In the genomic region with DNA sequence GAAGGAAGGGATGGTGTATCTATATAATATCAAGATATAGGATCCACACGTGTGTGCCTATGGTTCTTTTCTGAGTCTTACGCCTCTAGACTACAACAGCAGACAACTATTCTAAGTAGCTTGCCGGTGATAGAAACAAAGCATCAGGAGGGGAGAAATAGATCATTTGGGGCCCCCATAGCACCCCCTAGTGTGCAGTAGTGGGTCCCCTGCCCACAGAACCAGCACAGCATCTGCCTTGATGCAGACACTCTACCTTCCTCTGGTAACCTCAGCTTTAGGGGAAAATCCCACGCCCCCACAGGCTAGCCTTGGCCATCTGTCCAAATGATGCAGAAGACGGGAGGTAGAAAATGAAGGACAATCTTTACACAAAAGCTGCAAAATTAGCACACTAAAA, we compare ENCODE assay signal across 35 mouse cellular contexts. TPM values are rescaled to one million over a fixed set of nuclear protein-coding genes. Genes with fewer than 3 reads are reported as not detected.
A peak's percentile ranks its signal among the peaks of the same experiment; 100 is the strongest.
DNase-seq lines count a peak whose midpoint lies in the region; ATAC-seq and TF ChIP-seq lines count a peak whose summit lies in the region.
"Had no signal": no experiment of that assay in that cellular context is flagged by ENCODE, and none has a peak within 500 bp of the region (broad histone marks: within the 10 kb centered on the region; RNA-seq: fewer than 3 reads in every experiment).

No protein-coding gene starts in this region.

- dilution Hi-C loops in CH12.LX (cut with MboI; ENCODE audit: extremely low pct_ligation_motif_present, extremely low pct_unique_long_range_greater_than_20kb, low sequenced_read_pairs), result no loop called here

- H3K79me2 ChIP-seq in CH12.LX (replicated peaks; ENCODE audit: control insufficient read depth, extremely low read depth, insufficient read depth, poor library complexity, severe bottlenecking), result no peaks in the 10 kb centered on the region

- intact Hi-C loops in left cerebral cortex, adult 2 months (cut with DNase I), result no loop called here

- WGBS in midbrain, postnatal 0 days, result 87% methylated on average over 5 of the region's 5 CpGs
- WGBS in midbrain, embryonic 10.5 days, result 89% methylated on average over 5 of the region's 5 CpGs
- 68% methylated on average over 5 of the region's 5 CpGs for WGBS in bone marrow, adult 2 months

- no peak for TF ChIP-seq POLR2A in CH12.LX (IDR thresholded peaks at IDR 0.05; ENCODE audit: low read depth, low read length)
- no peak for TF ChIP-seq POLR2A in bone marrow, adult 2 months (IDR thresholded peaks at IDR 0.05; ENCODE audit: borderline replicate concordance, control insufficient read depth, low read depth, low read length)

- H3K9ac ChIP-seq in midbrain, postnatal 0 days (replicated peaks; ENCODE audit: low read length, poor library complexity, severe bottlenecking), result no peak overlapping the region
- no peak overlapping the region for H3K9ac ChIP-seq in CH12.LX (ENCODE audit: insufficient read depth, low read depth)
- H3K9ac ChIP-seq: embryonic facial prominence, embryonic 12.5 days; heart, embryonic 13.5 days; hindbrain, embryonic 15.5 days; kidney, embryonic 15.5 days; neural tube, embryonic 15.5 days had no signal

- no peaks in the 10 kb centered on the region for H3K27me3 ChIP-seq in midbrain, postnatal 0 days (ENCODE audit: insufficient read depth, low read length)
- H3K27me3 ChIP-seq in midbrain, embryonic 10.5 days (ENCODE audit: low read depth, poor library complexity, severe bottlenecking), result no peaks in the 10 kb centered on the region
- no peaks in the 10 kb centered on the region for H3K27me3 ChIP-seq in CH12.LX (replicated peaks)
- H3K27me3 ChIP-seq: embryonic facial prominence, embryonic 12.5 days; hindbrain, embryonic 15.5 days; kidney, embryonic 15.5 days; neural tube, embryonic 15.5 days had no signal

- H3K4me1 ChIP-seq in midbrain, postnatal 0 days (ENCODE audit: insufficient read depth, low read length), result no peaks in the 10 kb centered on the region
- H3K4me1 ChIP-seq in midbrain, embryonic 10.5 days, result 0 out of 2 replicates have a peak, but pooled peaks cover 2% of the 10 kb centered on the region
- H3K4me1 ChIP-seq in CH12.LX (ENCODE audit: control insufficient read depth in 1 of 2, insufficient read depth in 2 of 2), result peaks cover 2 to 29% of the 10 kb centered on the region in 2 experiments; a peak in 3 of 4 replicates
- no peaks in the 10 kb centered on the region for H3K4me1 ChIP-seq in bone marrow, adult 2 months (ENCODE audit: control insufficient read depth, insufficient read depth, low read length)
- H3K4me1 ChIP-seq: embryonic facial prominence, embryonic 12.5 days; hindbrain, embryonic 10.5 days; hindbrain, embryonic 15.5 days; neural tube, embryonic 15.5 days had no signal

- no peak overlapping the region for H3K27ac ChIP-seq in left cerebral cortex, adult 2 months
- H3K27ac ChIP-seq in midbrain, postnatal 0 days (ENCODE audit: low read depth, low read length), result no peak overlapping the region
- H3K27ac ChIP-seq in midbrain, embryonic 10.5 days (replicated peaks), result no peak overlapping the region
- no peak overlapping the region for H3K27ac ChIP-seq in CH12.LX (ENCODE audit: insufficient read depth, low read depth)
- no peak overlapping the region for H3K27ac ChIP-seq in bone marrow, adult 2 months (ENCODE audit: control insufficient read depth, insufficient read depth, low read depth, low read length, poor library complexity)
- H3K27ac ChIP-seq: embryonic facial prominence, embryonic 12.5 days; heart, embryonic 13.5 days; hindbrain, embryonic 10.5 days; hindbrain, embryonic 15.5 days; kidney, embryonic 15.5 days; neural tube, embryonic 15.5 days had no signal

- TF ChIP-seq RAD21 in CH12.LX (IDR thresholded peaks at IDR 0.05; ENCODE audit: low read depth, low read length), result peak; percentile 39

- no peak for DNase-seq in left cerebral cortex, adult 2 months (ENCODE audit: extremely low spot score in 1 of 2, low spot score in 2 of 2)
- no peak for DNase-seq in left cerebral cortex, adult 11 months (ENCODE audit: low spot score)
- no peak for DNase-seq in midbrain, postnatal 0 days (ENCODE audit: low spot score)
- no peak for DNase-seq in midbrain, embryonic 10.5 days (ENCODE audit: low spot score)
- peak; percentile 39 for DNase-seq in CH12.LX (ENCODE audit: extremely low read depth)
- no peak for DNase-seq in embryo, embryonic 10.5 days (ENCODE audit: low spot score)
- DNase-seq: cerebellum, adult 8-10 months; cerebellum, postnatal 25 days; embryo, embryonic 11 days; gastrocnemius, postnatal 36 days; heart, adult 18-20 months; heart, postnatal 10 days; kidney, adult 11 months; kidney, postnatal 25 days; lung, postnatal 14 days; midbrain, embryonic 14.5 days; retina, postnatal 1 day; right cerebral cortex, postnatal 14 days; thymus, postnatal 25 days had no signal

- ATAC-seq in midbrain, postnatal 0 days (ENCODE audit: low FRiP score), result no peak
- ATAC-seq: forebrain, embryonic 14.5 days; inflammation-experienced regulatory T-cells, adult 6 months had no signal

- H3K36me3 ChIP-seq in midbrain, postnatal 0 days (ENCODE audit: insufficient read depth, low read length), result no peaks in the 10 kb centered on the region
- no peaks in the 10 kb centered on the region for H3K36me3 ChIP-seq in midbrain, embryonic 10.5 days
- H3K36me3 ChIP-seq in CH12.LX (replicated peaks in 1 of 2; ENCODE audit: control insufficient read depth in 1 of 2, insufficient read depth in 1 of 2, low read length in 1 of 2), result peaks cover 0 to 10% of the 10 kb centered on the region in 2 experiments
- H3K36me3 ChIP-seq: embryonic facial prominence, embryonic 12.5 days; heart, embryonic 13.5 days; hindbrain, embryonic 10.5 days; hindbrain, embryonic 15.5 days; kidney, embryonic 15.5 days; neural tube, embryonic 15.5 days had no signal

- TF ChIP-seq EP300 in CH12.LX (IDR thresholded peaks at IDR 0.05; ENCODE audit: low read length), result no peak

- in situ Hi-C loops in CH12.LX (cut with MboI; ENCODE audit: low pct_ligation_motif_present, low pct_unique_long_range_greater_than_20kb, low sequenced_read_pairs), result no loop called here

- H3K9me3 ChIP-seq in midbrain, postnatal 0 days (ENCODE audit: low read length), result no peaks in the 10 kb centered on the region
- H3K9me3 ChIP-seq in midbrain, embryonic 10.5 days (replicated peaks), result no peaks in the 10 kb centered on the region
- no peaks in the 10 kb centered on the region for H3K9me3 ChIP-seq in CH12.LX (replicated peaks; ENCODE audit: low read length)
- H3K9me3 ChIP-seq: embryonic facial prominence, embryonic 12.5 days; heart, embryonic 13.5 days; hindbrain, embryonic 10.5 days; hindbrain, embryonic 15.5 days; kidney, embryonic 15.5 days; neural tube, embryonic 15.5 days had no signal

- peak; percentile 11 for TF ChIP-seq CTCF in left cerebral cortex, adult 2 months (IDR thresholded peaks at IDR 0.05)
- TF ChIP-seq CTCF in midbrain, postnatal 0 days (IDR thresholded peaks at IDR 0.05), result peak; percentile 3; the same call in 1 of the 2 replicates
- TF ChIP-seq CTCF in CH12.LX (conservative IDR thresholded peaks at IDR 0.05 in 1 of 2, IDR thresholded peaks at IDR 0.05 in 1 of 2; ENCODE audit: low read depth in 2 of 2, low read length in 2 of 2), result peak in 1 of 2 experiments; percentile 66; a peak in 2 of 4 replicates
- TF ChIP-seq CTCF in bone marrow, adult 2 months (IDR thresholded peaks at IDR 0.05; ENCODE audit: control insufficient read depth, insufficient read depth, low read length), result peak; percentile 23; the same call in 1 of the 2 replicates

- H3K4me2 ChIP-seq in midbrain, postnatal 0 days (ENCODE audit: low read depth, low read length, poor library complexity, severe bottlenecking), result no peak overlapping the region
- no peak overlapping the region for H3K4me2 ChIP-seq in CH12.LX (ENCODE audit: insufficient read depth, low read depth, poor library complexity, severe bottlenecking)
- H3K4me2 ChIP-seq: embryonic facial prominence, embryonic 12.5 days; heart, embryonic 13.5 days; hindbrain, embryonic 15.5 days; kidney, embryonic 15.5 days; neural tube, embryonic 15.5 days had no signal

- no peak overlapping the region for H3K4me3 ChIP-seq in left cerebral cortex, adult 2 months
- no peak overlapping the region for H3K4me3 ChIP-seq in midbrain, postnatal 0 days (ENCODE audit: low read depth, low read length)
- H3K4me3 ChIP-seq in midbrain, embryonic 10.5 days, result no peak overlapping the region
- H3K4me3 ChIP-seq in CH12.LX (replicated peaks in 1 of 3; ENCODE audit: low read depth in 2 of 3, low read length in 2 of 3, poor library complexity in 1 of 3), result no peak overlapping the region
- H3K4me3 ChIP-seq in bone marrow, adult 2 months (replicated peaks; ENCODE audit: control insufficient read depth, low read depth, low read length), result no peak overlapping the region
- H3K4me3 ChIP-seq: embryonic facial prominence, embryonic 12.5 days; heart, embryonic 13.5 days; hindbrain, embryonic 10.5 days; hindbrain, embryonic 15.5 days; kidney, embryonic 15.5 days; neural tube, embryonic 15.5 days had no signal

RNA-seq across cellular contexts. Expression of a gene that starts 21.1 kb away (rescaled TPM):
- total RNA-seq in left cerebral cortex, adult 2 months (2021), result not detected
- not detected in 2 replicates for total RNA-seq in midbrain, postnatal 0 days (2014; rRNA removed)
- not detected in 2 replicates for polyA plus RNA-seq in midbrain, postnatal 0 days (2015; fragmentation: Nextera tagmentation; extraction: Ambion mirVana)
- not detected in 2 replicates for polyA plus RNA-seq in midbrain, embryonic 10.5 days (2016; fragmentation: Nextera tagmentation; extraction: Ambion mirVana)
- not detected in 2 replicates for total RNA-seq in CH12.LX (2012; rRNA removed)
- not detected in 2 replicates for total RNA-seq in CH12.LX (2014; rRNA removed)
- not detected in 2 replicates for polyA plus RNA-seq in CH12.LX (2012; ENCODE audit: insufficient read length, low read depth)
- polyA plus RNA-seq in bone marrow, adult 2 months (2011; ENCODE audit: insufficient read depth, insufficient read length, low replicate concordance, missing spikeins), result not detected in 2 replicates
- total RNA-seq: gastrocnemius, postnatal 36 days; heart, adult 18-20 months; heart, postnatal 10 days; layer of hippocampus, adult 18-20 months; layer of hippocampus, postnatal 14 days; left cerebral cortex, postnatal 10 days; megakaryocyte-erythroid progenitor cell, adult 5-6 weeks had no signal
- polyA plus RNA-seq: embryonic facial prominence, embryonic 12.5 days; forebrain, embryonic 14.5 days; heart, embryonic 13.5 days; hindbrain, embryonic 10.5 days; hindbrain, embryonic 15.5 days; inflammation-experienced regulatory T-cells, adult 6 months; kidney, embryonic 15.5 days; limb, embryonic 11.5 days; liver, adult 2 months; midbrain, embryonic 14.5 days; neural tube, embryonic 15.5 days; stomach, embryonic 14.5 days had no signal

RNA-seq across cellular contexts. Expression of a gene that starts 34.3 kb away (rescaled TPM):
- total RNA-seq in left cerebral cortex, adult 2 months (2021), result 1 to 10 TPM in 1 of 2 experiments, under 1 TPM in 1; 0.16 to 1.1 TPM
- total RNA-seq in midbrain, postnatal 0 days (2014; rRNA removed), result 0.76 and 0.88 TPM in 2 replicates
- polyA plus RNA-seq in midbrain, postnatal 0 days (2015; fragmentation: Nextera tagmentation; extraction: Ambion mirVana), result 0.36 and 0.73 TPM in 2 replicates
- 0.36 and 0.39 TPM in 2 replicates for polyA plus RNA-seq in midbrain, embryonic 10.5 days (2016; fragmentation: Nextera tagmentation; extraction: Ambion mirVana)
- total RNA-seq in CH12.LX (2012; rRNA removed) (0.21 and 0.42 TPM in 2 replicates), CH12.LX (2014; rRNA removed) (0.43 and 0.44 TPM in 2 replicates)
- polyA plus RNA-seq in CH12.LX (2012; ENCODE audit: insufficient read length, low read depth), result 1.7 and 2.0 TPM in 2 replicates
- polyA plus RNA-seq in bone marrow, adult 2 months (2011; ENCODE audit: insufficient read depth, insufficient read length, low replicate concordance, missing spikeins), result 0.49 and 5.0 TPM in 2 replicates

RNA-seq across cellular contexts. Expression of a gene that starts 50.8 kb away (rescaled TPM):
- 10 to 100 TPM; 39.0 to 40.1 TPM for total RNA-seq in left cerebral cortex, adult 2 months (2021)
- total RNA-seq in midbrain, postnatal 0 days (2014; rRNA removed), result 84.7 and 101 TPM in 2 replicates
- 52.8 and 55.6 TPM in 2 replicates for polyA plus RNA-seq in midbrain, postnatal 0 days (2015; fragmentation: Nextera tagmentation; extraction: Ambion mirVana)
- polyA plus RNA-seq in midbrain, embryonic 10.5 days (2016; fragmentation: Nextera tagmentation; extraction: Ambion mirVana), result 43.1 and 50.8 TPM in 2 replicates
- total RNA-seq in CH12.LX (2012; rRNA removed) (13.2 and 15.9 TPM in 2 replicates), CH12.LX (2014; rRNA removed) (12.9 and 16.1 TPM in 2 replicates)
- 11.6 and 11.9 TPM in 2 replicates for polyA plus RNA-seq in CH12.LX (2012; ENCODE audit: insufficient read length, low read depth)
- polyA plus RNA-seq in bone marrow, adult 2 months (2011; ENCODE audit: insufficient read depth, insufficient read length, low replicate concordance, missing spikeins), result 5.4 and 15.5 TPM in 2 replicates
